Mouse (Mus musculus): ENCODE measurements around the gene Bok. TPM values are rescaled to one million over a fixed set of nuclear protein-coding genes. Genes with fewer than 3 reads are reported as not detected.

Gene Bok
- polyA plus RNA-seq, 1 experiment = 43.3 TPM

DNA sequence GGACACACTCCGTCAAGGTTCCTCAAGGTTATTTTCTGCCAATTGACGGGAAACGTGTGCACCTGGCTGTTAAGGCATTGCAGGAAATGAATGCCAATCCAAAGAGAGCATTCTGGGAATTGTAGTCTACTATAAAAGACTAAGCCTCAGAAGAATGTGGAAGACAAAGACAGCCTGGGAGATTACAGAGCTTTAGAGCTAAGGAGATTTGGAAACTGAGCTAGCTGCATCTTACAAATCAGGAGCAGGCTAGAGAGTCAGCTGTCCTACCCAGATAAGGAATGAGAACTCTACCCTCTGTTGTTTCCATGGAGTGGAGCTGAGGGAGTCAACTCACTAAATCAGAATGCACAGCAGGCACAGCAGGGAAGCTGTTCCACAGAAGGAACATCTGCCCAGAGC is 46.4 kb downstream of the Bok start:
- Histone ChIP-seq H3K4me3 (ENCODE audit: insufficient read depth, low read length) (no peak overlapping the region), H3K27ac (ENCODE audit: insufficient read depth, low read length) (no peak overlapping the region), H3K4me1 (ENCODE audit: control insufficient read depth, insufficient read depth, low read length) (no peaks in the 10 kb centered on the region)
- TF ChIP-seq CTCF (IDR thresholded peaks at IDR 0.05; ENCODE audit: extremely low read depth, insufficient read depth, low read length) (no peak), POLR2A (IDR thresholded peaks at IDR 0.05; ENCODE audit: extremely low read depth, insufficient read depth, low read length) (no peak)

- TF ChIP-seq POLR2A (IDR thresholded peaks at IDR 0.05; ENCODE audit: extremely low read depth, insufficient read depth, low read length) = no peak
- no peak for TF ChIP-seq CTCF (IDR thresholded peaks at IDR 0.05; ENCODE audit: extremely low read depth, insufficient read depth, low read length)
- Histone ChIP-seq H3K4me1 (ENCODE audit: control insufficient read depth, insufficient read depth, low read length) (no peaks in the 10 kb centered on the region), H3K27ac (ENCODE audit: insufficient read depth, low read length) (no peak overlapping the region), H3K4me3 (ENCODE audit: insufficient read depth, low read length) (no peak overlapping the region)
Measured at GRCm38 (mm10) chr1:93735859-93736258, 50.4 kb downstream of the Bok start.

GRCm38 (mm10) chr1:93737711-93738110 is 52.3 kb downstream of the Bok start:
- Histone ChIP-seq H3K4me1 (ENCODE audit: control insufficient read depth, insufficient read depth, low read length) (no peaks in the 10 kb centered on the region), H3K4me3 (ENCODE audit: insufficient read depth, low read length) (no peak overlapping the region), H3K27ac (ENCODE audit: insufficient read depth, low read length) (no peak overlapping the region)
- TF ChIP-seq CTCF (IDR thresholded peaks at IDR 0.05; ENCODE audit: extremely low read depth, insufficient read depth, low read length) = no peak
- TF ChIP-seq POLR2A (IDR thresholded peaks at IDR 0.05; ENCODE audit: extremely low read depth, insufficient read depth, low read length) = no peak

GRCm38 (mm10) chr1:93740671-93741070 is 55.2 kb downstream of the Bok start:
- TF ChIP-seq CTCF (IDR thresholded peaks at IDR 0.05; ENCODE audit: extremely low read depth, insufficient read depth, low read length) (no peak), POLR2A (IDR thresholded peaks at IDR 0.05; ENCODE audit: extremely low read depth, insufficient read depth, low read length) (no peak)
- H3K27ac ChIP-seq (ENCODE audit: insufficient read depth, low read length) = no peak overlapping the region
- H3K4me1 ChIP-seq (ENCODE audit: control insufficient read depth, insufficient read depth, low read length) = no peaks in the 10 kb centered on the region

DNA sequence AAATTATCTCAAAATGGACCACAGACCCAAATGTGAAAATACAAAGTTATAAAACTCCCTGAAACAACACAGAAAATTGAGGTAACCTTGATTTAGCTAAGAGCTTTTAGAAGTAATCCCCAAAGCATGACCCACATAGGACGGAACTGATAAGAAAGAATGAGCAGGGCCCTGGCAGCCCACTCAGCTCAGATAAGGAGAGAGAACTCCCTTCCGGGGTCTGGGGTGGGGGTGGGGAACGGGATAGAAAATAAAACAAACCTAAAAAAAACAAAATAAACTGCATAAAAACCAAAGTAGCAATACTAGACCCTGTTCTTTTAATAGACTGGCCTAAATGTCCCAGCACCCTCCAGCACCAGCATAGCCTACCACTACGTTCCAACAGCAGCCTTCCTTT is 56.5 kb downstream of the Bok start:
- H3K27ac ChIP-seq (ENCODE audit: insufficient read depth, low read length) = no peak overlapping the region
- no peaks in the 10 kb centered on the region; the same call in 1 of the 2 replicates for H3K4me1 ChIP-seq (ENCODE audit: control insufficient read depth, insufficient read depth, low read length)
- no peak overlapping the region for H3K4me3 ChIP-seq (ENCODE audit: insufficient read depth, low read length)
- TF ChIP-seq CTCF (IDR thresholded peaks at IDR 0.05; ENCODE audit: extremely low read depth, insufficient read depth, low read length) (no peak), POLR2A (IDR thresholded peaks at IDR 0.05; ENCODE audit: extremely low read depth, insufficient read depth, low read length) (no peak)

More at GRCm38 (mm10) chr1:93740671-93741070, 55.2 kb downstream of the Bok start:
- no peak overlapping the region for H3K4me3 ChIP-seq (ENCODE audit: insufficient read depth, low read length)

- H3K4me3 ChIP-seq (ENCODE audit: insufficient read depth, low read length) = no peak overlapping the region
- TF ChIP-seq CTCF (IDR thresholded peaks at IDR 0.05; ENCODE audit: extremely low read depth, insufficient read depth, low read length) (no peak), POLR2A (IDR thresholded peaks at IDR 0.05; ENCODE audit: extremely low read depth, insufficient read depth, low read length) (no peak)
Measured at GRCm38 (mm10) chr1:93742910-93743309, 57.5 kb downstream of the Bok start.

More at GRCm38 (mm10) chr1:93742910-93743309, 57.5 kb downstream of the Bok start:
- Histone ChIP-seq H3K27ac (ENCODE audit: insufficient read depth, low read length) (no peak overlapping the region), H3K4me1 (ENCODE audit: control insufficient read depth, insufficient read depth, low read length) (no peaks in the 10 kb centered on the region; the same call in 1 of the 2 replicates)

Other genes with a start within 250 kb of the Bok start
- gene Hdlbp, start 206.8 kb upstream of the Bok start, polyA plus RNA-seq (2012; rRNA removed) = 92.1 and 93.3 TPM in 2 replicates
- 4.1 and 5.1 TPM in 2 replicates for gene Farp2, start 173.6 kb upstream of the Bok start, polyA plus RNA-seq (2012; rRNA removed)
- gene Stk25, start 27.0 kb upstream of the Bok start, polyA plus RNA-seq (2012; rRNA removed) = 404 and 424 TPM in 2 replicates
- 50.6 and 50.7 TPM in 2 replicates for gene Atg4b, start 65.8 kb downstream of the Bok start, polyA plus RNA-seq (2012; rRNA removed)
- 34.2 and 37.1 TPM in 2 replicates for gene Thap4, start 69.2 kb downstream of the Bok start, polyA plus RNA-seq (2012; rRNA removed)
- gene Dtymk, start 116.3 kb downstream of the Bok start, polyA plus RNA-seq (2012; rRNA removed) = 82.7 and 85.3 TPM in 2 replicates
- 8.6 and 8.9 TPM in 2 replicates for gene Ing5, start 118.3 kb downstream of the Bok start, polyA plus RNA-seq (2012; rRNA removed)
- gene D2hgdh, start 139.2 kb downstream of the Bok start, polyA plus RNA-seq (2012; rRNA removed) = 15.0 and 15.1 TPM in 2 replicates
- not detected in 2 replicates for gene Gal3st2, start 175.6 kb downstream of the Bok start, polyA plus RNA-seq (2012; rRNA removed)
- gene Gal3st2b, start 232.7 kb downstream of the Bok start, polyA plus RNA-seq (2012; rRNA removed) = 0.17 TPM in 1 of 2 replicates, not detected in the other